Mouse (Mus musculus): ENCODE measurements around the gene Gucy1b2.

DNA sequence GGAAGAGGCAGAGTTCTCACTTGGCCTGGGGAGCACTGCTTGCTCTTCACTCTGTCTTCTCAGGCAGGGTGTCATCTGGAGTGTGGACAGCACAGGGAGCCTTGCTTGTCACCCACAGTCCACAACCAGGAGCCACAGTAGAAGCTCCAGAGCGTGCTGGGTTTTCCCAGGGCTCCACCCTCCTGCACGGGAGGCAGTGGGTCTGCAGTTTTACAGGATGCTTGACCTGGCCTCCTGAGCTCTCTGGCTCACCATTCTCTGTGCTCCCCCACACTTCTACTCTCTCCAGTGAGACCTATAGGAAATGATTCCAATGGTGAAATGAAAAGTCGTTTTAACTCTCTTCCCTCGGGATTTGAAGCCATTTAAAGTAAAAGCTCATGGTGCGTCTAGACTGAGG is 106.3 kb downstream of the Gucy1b2 start:
- TF ChIP-seq CTCF (IDR thresholded peaks at IDR 0.05; ENCODE audit: borderline replicate concordance, extremely low read depth, insufficient read depth, insufficient read length) (no peak), POLR2A (IDR thresholded peaks at IDR 0.05; ENCODE audit: borderline replicate concordance, extremely low read depth, insufficient read depth, insufficient read length, poor library complexity, severe bottlenecking) (no peak)

Data from brain, embryonic 14.5 days (tissue).